Mouse (Mus musculus) cerebellum, postnatal 14 days (tissue): ENCODE data around the gene Eva1c.

ENCODE experiments used
- DNase-seq, 2 experiments: peaks; one replicate each; pipeline ENCODE4 v3.0.0; 2021; ENCODE audit warnings: mixed read lengths in 2 of 2

Gene Eva1c

GRCm38 (mm10) chr16:90827498-90827897, 979 bp downstream of the Eva1c start:
- no peak for DNase-seq

DNA sequence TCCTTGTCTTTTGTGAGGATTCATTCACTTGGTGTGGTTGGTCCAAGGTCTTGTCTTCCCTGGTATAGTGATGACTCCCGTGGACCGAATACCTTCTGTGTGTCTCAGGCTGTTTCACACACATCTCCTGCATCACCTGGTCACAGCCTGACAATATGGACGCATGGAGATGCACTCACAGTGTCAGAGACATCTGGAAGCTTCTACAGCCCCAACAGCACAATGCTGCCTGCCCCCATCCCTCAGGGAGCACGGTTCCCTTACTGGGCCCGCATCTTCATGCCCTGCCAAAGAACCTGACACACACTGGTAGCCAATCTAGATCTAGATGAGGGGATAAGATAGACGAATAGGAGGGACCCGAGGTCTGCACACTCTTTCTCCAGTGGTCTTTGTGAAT, 2.6 kb downstream of the Eva1c start:
- DNase-seq = no peak

DNA sequence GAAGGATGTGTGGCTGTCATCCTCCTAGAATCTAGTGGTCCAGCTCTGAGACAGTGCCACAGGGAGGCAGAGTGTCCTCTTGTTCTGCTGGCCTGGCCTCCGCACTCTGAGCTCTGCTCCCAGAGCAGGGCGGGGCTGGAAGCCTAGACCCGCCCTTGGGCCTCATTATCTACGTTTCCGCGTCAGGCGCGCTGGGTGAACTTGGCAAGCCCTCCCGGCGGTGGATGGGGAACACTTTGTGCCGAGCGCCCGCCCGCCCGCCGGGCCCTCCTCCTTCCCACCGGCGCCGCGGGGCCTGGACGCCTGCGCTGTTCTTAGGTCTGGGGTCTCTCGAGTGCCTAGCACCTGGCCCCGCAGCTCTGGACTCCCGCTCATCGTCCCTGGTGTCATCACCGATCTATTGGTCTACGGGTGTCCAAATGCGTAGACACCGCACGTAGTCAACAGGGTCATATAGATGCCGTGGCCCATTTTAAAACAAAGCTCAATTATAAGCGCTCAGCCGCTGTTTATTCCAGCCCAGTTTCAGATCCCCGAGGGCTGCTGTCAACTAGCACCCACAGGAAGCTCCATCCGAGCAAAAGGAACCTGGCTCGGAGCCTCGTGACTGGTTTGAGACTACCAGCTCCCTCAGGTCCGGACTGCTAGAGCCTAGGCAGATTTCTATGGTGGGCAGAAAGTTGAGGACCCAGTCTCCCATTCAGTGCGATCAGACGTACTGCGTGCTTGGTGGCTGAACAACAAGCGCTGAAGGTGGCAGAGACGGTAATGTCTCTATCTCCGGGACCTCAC, 3.6 kb downstream of the Eva1c start:
- peak; percentile 69 to 80 for DNase-seq

- peak; percentile 70 to 72 for DNase-seq
These were observed 4.3 kb downstream of the Eva1c start for GRCm38 (mm10) chr16:90830686-90831439.

- DNase-seq = peak in 1 of 2 experiments; percentile 17
These were observed 5.2 kb downstream of the Eva1c start for GRCm38 (mm10) chr16:90831676-90832075.

- no peak for DNase-seq
These were observed 6.0 kb downstream of the Eva1c start for GRCm38 (mm10) chr16:90832495-90832894.

DNA sequence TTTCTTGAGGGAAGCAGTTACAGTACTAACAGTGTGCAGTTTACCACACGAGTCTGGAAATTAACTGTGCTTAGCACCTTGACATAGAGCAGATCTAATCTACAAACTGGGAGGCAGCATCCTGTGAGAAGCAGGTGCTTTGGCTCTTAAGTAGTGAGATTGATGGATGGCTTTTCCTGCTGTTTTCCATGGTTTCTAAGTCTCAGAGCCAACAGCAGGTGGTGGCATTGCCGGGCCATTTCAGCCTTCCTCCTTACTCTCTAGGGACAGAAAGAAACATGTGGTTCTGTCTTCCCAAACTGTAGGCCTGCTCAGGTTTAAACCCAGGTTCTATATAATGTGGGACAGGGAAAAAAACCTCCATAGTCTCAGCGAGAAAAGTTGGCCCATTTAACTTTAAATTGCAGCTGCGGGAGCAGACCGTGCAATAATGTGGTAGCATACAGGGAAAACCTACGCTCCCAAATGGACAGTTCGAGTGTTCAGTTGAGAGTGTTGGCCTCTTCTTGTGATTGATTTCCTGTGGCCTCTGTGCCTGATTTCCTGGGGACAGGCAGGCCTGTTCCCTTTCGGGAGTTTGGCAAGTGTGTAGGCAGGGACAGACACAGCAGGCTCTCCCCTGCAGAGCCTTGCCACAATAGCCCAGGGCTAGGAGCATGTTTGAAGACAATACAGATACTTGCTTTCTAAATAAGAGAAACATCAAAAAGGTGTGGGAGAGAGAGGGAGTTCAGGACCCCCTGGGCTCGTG, 6.7 kb downstream of the Eva1c start:
- no peak for DNase-seq

DNA sequence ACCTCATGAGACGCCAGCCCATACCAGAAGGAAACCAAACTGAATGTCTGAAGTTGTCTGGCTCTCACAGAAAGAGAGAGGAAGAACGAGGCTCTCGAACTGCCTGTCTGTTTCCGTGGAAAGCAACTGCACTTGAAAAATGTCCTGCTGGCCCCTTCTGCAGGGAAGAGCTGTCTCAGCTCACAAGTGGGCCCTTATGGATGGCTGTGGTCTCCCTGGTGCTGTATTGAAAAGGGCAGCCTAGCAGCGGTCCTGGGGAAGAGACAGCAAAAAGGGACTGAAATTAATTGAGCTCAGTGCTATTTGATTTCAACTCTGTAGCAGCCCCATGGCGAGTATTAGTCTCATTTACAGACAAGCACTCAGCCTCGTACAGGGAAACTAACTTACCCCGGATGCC, 10.9 kb downstream of the Eva1c start:
- no peak for DNase-seq

DNA sequence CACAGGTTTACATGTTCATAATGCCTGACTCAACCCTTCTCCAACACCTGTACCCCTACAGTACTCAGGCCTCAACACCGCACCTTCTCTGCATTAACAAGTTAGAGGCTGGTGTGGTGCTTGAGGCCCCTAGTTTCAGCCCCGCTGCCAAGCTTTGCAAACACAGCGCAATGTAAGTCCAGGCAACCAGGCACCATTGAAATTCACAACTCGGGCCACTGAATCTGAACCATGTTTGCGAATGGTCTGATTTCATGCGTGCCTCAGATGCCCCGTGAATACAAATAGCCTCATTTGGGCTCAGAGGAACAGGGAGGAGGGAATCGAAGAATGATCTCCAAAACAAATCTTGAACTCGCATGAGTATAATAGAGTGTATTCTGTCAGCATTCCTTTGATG, 15.6 kb downstream of the Eva1c start:
- DNase-seq = no peak

GRCm38 (mm10) chr16:90845038-90845437, 18.5 kb downstream of the Eva1c start:
- no peak for DNase-seq

- no peak for DNase-seq
These were observed 19.1 kb downstream of the Eva1c start for GRCm38 (mm10) chr16:90845591-90845990.

DNA sequence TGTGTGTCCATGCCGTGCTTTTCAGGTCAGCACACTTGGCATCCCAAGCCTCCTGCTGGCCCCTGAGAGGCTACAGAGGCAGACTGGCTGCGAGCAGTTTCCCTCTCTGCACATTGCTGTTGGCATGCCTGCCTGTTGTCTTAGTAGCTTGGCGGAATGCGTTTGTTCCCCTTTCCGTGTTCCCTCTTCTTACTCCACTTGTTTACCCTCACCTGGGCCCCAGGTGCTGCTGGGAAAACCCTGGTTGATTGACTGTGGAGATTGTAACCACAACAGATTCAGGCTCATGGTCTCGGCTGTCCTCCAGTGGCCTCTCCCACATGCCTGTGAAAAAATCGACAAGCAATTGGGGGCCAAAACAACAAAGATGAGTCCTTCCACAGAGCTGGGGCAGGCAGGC, 22.2 kb downstream of the Eva1c start:
- no peak for DNase-seq

- peak in 1 of 2 experiments; percentile 26 for DNase-seq
These were observed 22.7 kb downstream of the Eva1c start for GRCm38 (mm10) chr16:90849262-90849661.

GRCm38 (mm10) chr16:90850881-90851280, 24.4 kb downstream of the Eva1c start:
- DNase-seq = peak; percentile 29 to 56

DNA sequence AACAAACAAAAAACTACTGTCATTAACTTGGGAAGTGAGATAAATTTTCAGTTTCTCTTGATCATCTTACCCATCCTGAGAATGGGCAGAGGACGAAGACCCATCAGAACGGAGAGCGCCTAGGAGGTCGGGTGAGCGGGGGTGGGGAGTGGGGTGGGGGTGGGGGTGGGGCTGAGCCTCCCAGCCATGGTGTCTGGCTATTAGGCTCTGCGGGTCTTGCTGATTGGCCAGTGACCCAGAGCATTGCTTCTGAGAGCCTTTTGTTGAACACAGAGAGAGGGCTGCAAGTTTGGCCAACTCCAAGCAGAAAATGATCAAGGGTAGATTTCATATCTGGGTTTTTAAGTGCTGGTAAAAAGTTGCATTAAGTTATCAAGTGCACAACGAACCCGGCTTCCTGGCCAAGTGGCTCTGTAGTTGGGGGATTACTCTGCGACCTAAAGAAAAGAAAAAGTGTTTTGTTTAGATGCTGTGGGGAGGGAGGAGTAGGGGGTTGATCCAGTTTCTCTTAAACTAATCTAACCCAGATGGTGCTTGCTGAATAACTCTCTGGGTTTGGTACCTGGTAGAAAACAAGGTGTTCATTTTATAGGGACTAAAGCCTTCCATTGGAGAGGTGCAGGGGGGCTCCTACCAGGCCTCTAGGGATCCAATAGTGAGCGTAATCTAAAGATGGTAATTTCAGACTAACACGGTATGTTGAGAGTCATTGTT, 25.3 kb downstream of the Eva1c start:
- DNase-seq = no peak

GRCm38 (mm10) chr16:90856552-90857200, 30.2 kb downstream of the Eva1c start:
- DNase-seq = no peak

- no peak for DNase-seq
These were observed 31.7 kb downstream of the Eva1c start for GRCm38 (mm10) chr16:90858206-90858605.

DNA sequence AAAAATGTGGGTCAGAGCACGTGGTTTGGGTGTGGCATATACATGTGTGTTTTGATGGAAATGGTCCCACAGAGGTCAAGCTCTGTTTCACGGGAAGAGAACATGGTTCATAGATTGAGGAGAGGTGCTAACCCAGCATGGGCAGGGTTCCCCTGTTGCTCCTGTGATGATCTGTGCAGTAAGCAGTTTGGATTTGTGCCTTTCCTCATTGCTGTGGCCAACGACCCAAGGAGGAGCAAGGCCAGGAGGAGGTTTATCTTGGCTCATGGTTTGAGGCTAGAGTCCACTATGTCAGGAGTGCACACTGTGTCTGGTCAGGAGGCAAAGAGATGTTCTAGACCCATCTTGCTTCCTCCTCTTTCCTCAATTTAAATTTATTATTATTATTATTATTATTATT, 36.5 kb downstream of the Eva1c start:
- DNase-seq = no peak

DNA sequence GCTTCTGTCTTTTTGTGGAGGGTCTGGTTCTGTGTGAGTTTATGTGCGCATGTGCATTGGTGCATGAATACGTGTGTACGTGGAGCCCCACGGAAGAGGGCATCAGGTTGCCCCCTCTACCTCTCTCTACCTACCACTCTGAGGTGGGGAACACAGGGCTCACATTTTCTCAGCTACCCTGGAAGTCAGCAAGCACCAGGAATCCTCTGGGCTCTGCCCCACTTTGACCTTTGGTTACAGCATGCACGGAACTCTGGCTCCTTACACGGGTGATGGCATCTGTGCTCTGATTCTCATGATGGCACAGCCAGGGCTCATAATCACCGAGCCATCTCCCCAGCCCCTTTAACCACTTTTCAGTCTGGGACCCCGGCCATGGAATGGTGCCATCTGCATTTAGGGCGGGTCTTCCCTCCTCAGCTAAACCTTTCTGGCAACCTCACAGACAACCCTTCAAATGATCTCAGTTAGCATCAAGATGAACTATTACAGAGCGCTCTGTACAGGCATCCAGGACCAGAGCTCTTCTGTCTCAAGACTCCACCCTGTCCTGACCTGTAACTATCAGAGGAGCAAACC, 37.0 kb downstream of the Eva1c start:
- DNase-seq = peak in 1 of 2 experiments; percentile 32

DNA sequence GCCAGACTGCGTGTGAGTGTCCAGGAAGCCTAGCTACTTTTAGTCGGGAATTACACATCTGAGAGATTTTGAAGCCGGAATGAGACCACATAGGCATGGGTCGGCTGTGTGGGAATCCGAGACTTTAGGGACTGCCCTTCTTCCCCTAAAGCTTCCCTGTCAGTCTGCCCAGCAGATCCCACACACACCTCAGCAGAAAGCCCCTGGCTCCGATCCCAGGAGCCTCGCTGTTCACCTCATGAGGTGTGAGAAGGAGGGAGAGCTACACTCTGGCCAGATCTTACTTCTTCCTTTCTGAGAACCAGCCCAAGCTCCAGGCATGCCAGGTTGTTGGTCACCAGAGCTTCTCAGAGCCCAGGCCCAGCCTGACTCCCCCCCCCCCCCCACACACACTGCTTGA, 38.2 kb downstream of the Eva1c start:
- DNase-seq = peak; percentile 33 to 39

DNA sequence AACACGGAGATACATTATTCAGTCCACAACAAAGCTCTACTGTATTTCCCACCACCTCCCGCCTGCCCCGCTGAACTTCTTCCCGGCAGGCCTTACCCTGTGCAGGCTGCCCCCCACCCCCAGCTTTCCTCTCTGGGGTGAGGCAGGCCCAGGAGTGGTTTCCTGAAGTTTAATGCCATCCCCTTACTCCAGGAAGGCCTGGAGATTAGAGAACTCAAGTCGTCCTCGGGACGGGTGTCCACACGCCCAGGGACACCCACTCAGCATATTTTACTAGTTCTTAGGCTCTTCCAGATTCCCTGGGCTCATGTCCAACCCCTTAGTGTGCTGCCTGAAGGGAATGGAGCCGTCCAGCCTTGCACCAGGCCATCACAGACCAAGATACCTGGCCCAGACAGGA, 39.1 kb downstream of the Eva1c start:
- DNase-seq = no peak

DNA sequence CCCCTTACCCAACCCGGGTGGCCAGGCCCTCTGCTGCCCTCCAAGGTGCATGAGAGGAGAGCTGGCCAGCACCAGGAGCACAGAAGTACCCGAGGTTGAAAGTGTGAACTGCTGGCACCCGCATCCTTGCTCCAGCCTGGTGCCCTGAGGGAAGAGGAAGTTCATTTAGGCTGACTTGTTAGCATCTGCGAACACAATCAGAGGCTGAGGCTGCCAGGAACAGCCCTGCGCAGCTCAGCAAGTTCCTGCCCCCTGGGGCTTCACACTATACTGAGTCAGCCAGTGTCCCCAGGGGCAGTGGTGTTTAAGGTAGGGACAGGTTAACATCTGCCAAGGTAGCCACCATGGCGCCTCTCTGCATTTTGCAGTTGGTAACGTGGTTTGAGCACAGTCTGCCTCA, 41.6 kb downstream of the Eva1c start:
- no peak for DNase-seq
